ENCODE assay signal across 8 mouse cellular contexts in the genomic region with DNA sequence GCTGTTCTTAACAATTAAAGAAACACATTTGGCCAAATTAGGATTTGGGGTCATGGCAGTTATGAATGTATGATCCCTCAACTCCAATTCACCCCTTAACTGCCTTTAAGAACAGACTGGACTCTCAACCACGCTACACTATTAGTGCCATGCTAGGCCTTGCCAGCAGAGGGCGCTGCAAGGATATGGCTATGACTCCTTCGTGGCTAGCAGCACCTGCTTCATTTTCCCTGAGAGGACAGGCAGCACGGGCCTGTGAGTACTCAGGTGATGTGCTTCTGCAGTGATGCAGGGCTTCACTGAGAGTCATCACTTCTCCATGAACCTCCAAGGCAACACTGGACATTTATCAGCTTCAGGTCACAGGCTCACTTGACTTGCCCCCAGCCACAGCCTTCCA.
DNase-seq lines count a peak whose midpoint lies in the region; ATAC-seq lines count a peak whose summit lies in the region.

No protein-coding gene starts in this region.

- H3K9me3 ChIP-seq in midbrain, embryonic 11.5 days (ENCODE audit: control insufficient read depth, low read length): no peaks in the 10 kb centered on the region
- H3K9me3 ChIP-seq in midbrain, embryonic 13.5 days: no peaks in the 10 kb centered on the region
- H3K9me3 ChIP-seq in liver, embryonic 13.5 days (replicated peaks): no peaks in the 10 kb centered on the region

- H3K4me3 ChIP-seq in midbrain, embryonic 11.5 days (ENCODE audit: low read depth, low read length): no peak overlapping the region
- H3K4me3 ChIP-seq in midbrain, embryonic 13.5 days (replicated peaks): no peak overlapping the region
- H3K4me3 ChIP-seq in liver, embryonic 13.5 days (replicated peaks): no peak overlapping the region

- DNase-seq in midbrain, embryonic 11.5 days (ENCODE audit: low spot score, missing footprints): peak; percentile 96
- peak; percentile 84 for DNase-seq in adrenal gland, postnatal 14 days
- peak; percentile 83 for DNase-seq in embryo, embryonic 11 days
- DNase-seq in kidney, adult 8-10 months: peak; percentile 27 to 69
- DNase-seq in liver, embryonic 13.5 days: peak; percentile 20
- DNase-seq in retina, postnatal 7 days (ENCODE audit: low read depth, low spot score): peak; percentile 56
- DNase-seq in urinary bladder, postnatal 14 days (ENCODE audit: low spot score): peak; percentile 76

- peaks cover 6% of the 10 kb centered on the region for H3K4me1 ChIP-seq in midbrain, embryonic 11.5 days (ENCODE audit: control insufficient read depth, insufficient read depth, low read length)
- peaks cover 12% of the 10 kb centered on the region for H3K4me1 ChIP-seq in midbrain, embryonic 13.5 days (replicated peaks)
- H3K4me1 ChIP-seq in liver, embryonic 13.5 days (replicated peaks): no peaks in the 10 kb centered on the region

- no peaks in the 10 kb centered on the region for H3K36me3 ChIP-seq in midbrain, embryonic 11.5 days (ENCODE audit: control insufficient read depth, insufficient read depth, low read length)
- no peaks in the 10 kb centered on the region for H3K36me3 ChIP-seq in midbrain, embryonic 13.5 days
- H3K36me3 ChIP-seq in liver, embryonic 13.5 days: no peaks in the 10 kb centered on the region

- no peak overlapping the region for H3K4me2 ChIP-seq in midbrain, embryonic 11.5 days
- no peak overlapping the region for H3K4me2 ChIP-seq in midbrain, embryonic 13.5 days (replicated peaks)
- H3K4me2 ChIP-seq in liver, embryonic 13.5 days: no peak overlapping the region

- no peaks in the 10 kb centered on the region for H3K27me3 ChIP-seq in midbrain, embryonic 11.5 days (ENCODE audit: control insufficient read depth, insufficient read depth, low read length)
- H3K27me3 ChIP-seq in midbrain, embryonic 13.5 days: no peaks in the 10 kb centered on the region
- no peaks in the 10 kb centered on the region for H3K27me3 ChIP-seq in liver, embryonic 13.5 days

- no peak overlapping the region for H3K27ac ChIP-seq in midbrain, embryonic 11.5 days (ENCODE audit: low read depth, low read length)
- H3K27ac ChIP-seq in midbrain, embryonic 13.5 days: no peak overlapping the region
- no peak overlapping the region for H3K27ac ChIP-seq in liver, embryonic 13.5 days

- no peak overlapping the region for H3K9ac ChIP-seq in midbrain, embryonic 11.5 days (ENCODE audit: low read length)
- H3K9ac ChIP-seq in midbrain, embryonic 13.5 days (replicated peaks): no peak overlapping the region
- no peak overlapping the region for H3K9ac ChIP-seq in liver, embryonic 13.5 days

- WGBS in midbrain, embryonic 11.5 days: 5% methylated on average over 4 of the region's 4 CpGs
- 7% methylated on average over 4 of the region's 4 CpGs for WGBS in midbrain, embryonic 13.5 days
- 4% methylated on average over 4 of the region's 4 CpGs for WGBS in liver, embryonic 13.5 days (ENCODE audit: insufficient replicate concordance)

- no peak for ATAC-seq in midbrain, embryonic 11.5 days (ENCODE audit: low FRiP score)
- no peak for ATAC-seq in midbrain, embryonic 13.5 days
- no peak for ATAC-seq in liver, embryonic 13.5 days (ENCODE audit: low read depth)

Comparison
In these comparisons a context has a peak if more than half of its experiments do, and no peak if none do; other contexts are left out.
1. DNase-seq: peak in every context shown above with its lines; median percentile 96 in midbrain, embryonic 11.5 days; 84 in adrenal gland, postnatal 14 days; 83 in embryo, embryonic 11 days; 76 in urinary bladder, postnatal 14 days; 56 in retina, postnatal 7 days; 48 in kidney, adult 8-10 months; 20 in liver, embryonic 13.5 days.